Mouse (Mus musculus) subcutaneous adipose tissue, adult 2 months (tissue): ENCODE results near the gene Rdx. TPM values are rescaled to one million over a fixed set of nuclear protein-coding genes. Genes with fewer than 3 reads are reported as not detected.

ENCODE experiments used
- polyA plus RNA-seq: library from polyadenylated mRNA; depleted of rRNA; stranded (reverse); fragments of >200 nt; gene quantifications from 2 replicates; pipeline ENCODE4 v1.2.3, GENCODE M21; 2012; ENCODE audit warnings: low replicate concordance; rRNA removed

Gene Rdx
- 25.3 and 30.6 TPM in 2 replicates for polyA plus RNA-seq

GRCm38 (mm10) chr9:52047129-52047820, at the start of gene Rdx:
Gene Rdx, plus strand, starts transcription at chr9:52047173.

Other genes with a start within 250 kb of the Rdx start
- 44.2 and 63.8 TPM in 2 replicates for gene Fdx1, start 83.6 kb upstream of the Rdx start, polyA plus RNA-seq
- 2.5 and 3.9 TPM in 2 replicates for gene Zc3h12c, start 121.4 kb downstream of the Rdx start, polyA plus RNA-seq